Mouse (Mus musculus) bone marrow macrophage, adult 2 months (primary cell): ENCODE results near the gene Nsd1.

Source experiments
- CTCF ChIP-seq: IDR thresholded peaks from 2 replicates; pipeline ENCODE4 v1.5.1; 2012; ENCODE audit warnings: low read depth, mild to moderate bottlenecking, low read length, moderate library complexity
- POLR2A ChIP-seq: IDR thresholded peaks from 2 replicates; pipeline ENCODE4 v1.6.1; 2012; ENCODE audit warnings: mild to moderate bottlenecking, low read depth, low read length, borderline replicate concordance

DNA sequence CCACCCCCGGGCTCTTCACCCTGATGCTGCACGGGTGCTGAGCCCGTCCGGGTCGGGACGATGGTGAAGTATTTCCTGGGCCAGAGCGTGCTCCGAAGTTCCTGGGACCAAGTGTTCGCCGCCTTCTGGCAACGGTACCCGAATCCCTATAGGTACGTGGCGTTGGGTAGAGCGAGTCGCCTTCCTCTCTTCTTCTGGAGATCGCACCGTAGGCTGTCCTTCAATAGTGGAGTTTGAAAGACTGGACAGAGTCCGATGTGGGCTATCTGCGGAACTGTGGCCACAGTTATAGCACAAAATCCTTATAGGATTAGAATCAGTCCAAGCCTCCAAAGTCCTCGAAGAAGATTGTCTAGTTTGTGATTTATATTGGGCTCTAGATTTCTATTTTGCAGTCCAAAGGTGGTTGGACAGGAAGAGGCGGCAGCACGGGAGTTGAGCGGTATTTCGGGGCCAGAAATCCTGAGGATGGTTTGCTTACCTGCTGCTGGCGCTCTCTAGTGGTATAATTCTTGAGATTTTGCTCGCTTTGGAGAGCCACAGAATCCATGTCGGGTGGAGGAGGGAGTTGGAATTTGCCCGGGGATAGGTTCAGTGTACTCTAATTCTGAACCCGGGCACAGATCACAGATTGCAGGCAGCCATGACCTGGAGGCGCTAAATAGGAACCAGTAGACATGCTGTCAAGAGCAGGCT is 112.7 kb downstream of the Nsd1 start:
- TF ChIP-seq POLR2A: no peak
- peak; percentile 37; the same call in 1 of the 2 replicates for TF ChIP-seq CTCF
